Mouse (Mus musculus) layer of hippocampus, postnatal 25 days (tissue): ENCODE measurements around the gene Vrk3. TPM values are rescaled to one million over a fixed set of nuclear protein-coding genes. Genes with fewer than 3 reads are reported as not detected.

Experiments
- DNase-seq, 2 experiments: peaks; one replicate each; pipeline ENCODE4 v3.0.0; 2022; ENCODE audit warnings: mixed read lengths in 2 of 2, low spot score in 1 of 2; ENCODE audit errors: extremely low spot score in 1 of 2
- total RNA-seq, 2 experiments: library from RNA; stranded (reverse); gene quantifications; 2 replicates each; pipeline ENCODE4 v1.2.3; 2021

Gene Vrk3
- total RNA-seq, 2 experiments from 2014 or later: 33.8 to 35.0 TPM

- DNase-seq: no peak
Observed at GRCm38 (mm10) chr7:44757164-44757563, 9.0 kb downstream of the Vrk3 start.

GRCm38 (mm10) chr7:44760366-44760765, 12.2 kb downstream of the Vrk3 start:
- no peak for DNase-seq

- DNase-seq: no peak
Observed at GRCm38 (mm10) chr7:44768129-44768528, 19.9 kb downstream of the Vrk3 start.

- DNase-seq: peak in 1 of 2 experiments; percentile 35
Observed at GRCm38 (mm10) chr7:44770046-44770578, 21.9 kb downstream of the Vrk3 start.

GRCm38 (mm10) chr7:44772591-44773204, 24.5 kb downstream of the Vrk3 start:
- no peak for DNase-seq

- no peak for DNase-seq
Observed at GRCm38 (mm10) chr7:44776849-44777498, 28.8 kb downstream of the Vrk3 start.

GRCm38 (mm10) chr7:44780101-44780500, 31.9 kb downstream of the Vrk3 start:
- no peak for DNase-seq

- no peak for DNase-seq
Observed at GRCm38 (mm10) chr7:44789531-44789930, 41.3 kb downstream of the Vrk3 start.

GRCm38 (mm10) chr7:44790066-44790465, 41.9 kb downstream of the Vrk3 start:
- no peak for DNase-seq

GRCm38 (mm10) chr7:44792781-44793180, 44.6 kb downstream of the Vrk3 start:
- DNase-seq: no peak

GRCm38 (mm10) chr7:44808927-44809326, 60.7 kb downstream of the Vrk3 start:
- no peak for DNase-seq

GRCm38 (mm10) chr7:44809466-44809865, 61.3 kb downstream of the Vrk3 start:
- DNase-seq: no peak

GRCm38 (mm10) chr7:44810365-44810764, 62.2 kb downstream of the Vrk3 start:
- no peak for DNase-seq

- DNase-seq: no peak
Observed at GRCm38 (mm10) chr7:44810819-44811557, 62.8 kb downstream of the Vrk3 start.

- DNase-seq: no peak
Observed at GRCm38 (mm10) chr7:44812651-44813325, 64.6 kb downstream of the Vrk3 start.

GRCm38 (mm10) chr7:44813985-44814384, 65.8 kb downstream of the Vrk3 start:
- no peak for DNase-seq

GRCm38 (mm10) chr7:44814423-44814822, 66.2 kb downstream of the Vrk3 start:
- DNase-seq: no peak

GRCm38 (mm10) chr7:44814952-44815553, 66.8 kb downstream of the Vrk3 start:
- no peak for DNase-seq

GRCm38 (mm10) chr7:44815721-44816469, 67.7 kb downstream of the Vrk3 start, which contains the start of the genes Nup62 and Il4i1:
Nup62 (plus strand) TSS chr7:44816088.
Il4i1 (plus strand) TSS chr7:44816387.
- peak; percentile 96 to 98 for DNase-seq
